Mouse (Mus musculus) neural tube, embryonic 10.5 days (tissue): Measurements from ENCODE around the gene Nup210l.

Experiments
- DNase-seq: peaks from one replicate; pipeline ENCODE4 v3.0.0-alpha.2; 2017; ENCODE audit warnings: low spot score; ENCODE audit errors: extremely low spot score

Gene Nup210l

GRCm38 (mm10) chr3:90255194-90255565 lies 151.2 kb downstream of the Nup210l start:
- no peak for DNase-seq

GRCm38 (mm10) chr3:90255784-90256353 lies 151.9 kb downstream of the Nup210l start:
- DNase-seq: no peak

GRCm38 (mm10) chr3:90256731-90257530 lies 153.0 kb downstream of the Nup210l start:
- DNase-seq: no peak

- DNase-seq: no peak
Measured at GRCm38 (mm10) chr3:90258521-90258920, 154.6 kb downstream of the Nup210l start.
